Mouse (Mus musculus) kidney, postnatal 4 days (tissue): ENCODE results near the gene Fst.

Source experiments
- DNase-seq, 2 experiments: peaks; one replicate each; pipeline ENCODE4 v3.0.0; 2021; ENCODE audit warnings: mixed read lengths in 2 of 2

Fst gene

GRCm38 (mm10) chr13:114458886-114459700 is at the start of gene Fst:
Gene Fst (minus strand): TSS chr13:114458951.
- DNase-seq = peak; percentile 34 to 42

DNA sequence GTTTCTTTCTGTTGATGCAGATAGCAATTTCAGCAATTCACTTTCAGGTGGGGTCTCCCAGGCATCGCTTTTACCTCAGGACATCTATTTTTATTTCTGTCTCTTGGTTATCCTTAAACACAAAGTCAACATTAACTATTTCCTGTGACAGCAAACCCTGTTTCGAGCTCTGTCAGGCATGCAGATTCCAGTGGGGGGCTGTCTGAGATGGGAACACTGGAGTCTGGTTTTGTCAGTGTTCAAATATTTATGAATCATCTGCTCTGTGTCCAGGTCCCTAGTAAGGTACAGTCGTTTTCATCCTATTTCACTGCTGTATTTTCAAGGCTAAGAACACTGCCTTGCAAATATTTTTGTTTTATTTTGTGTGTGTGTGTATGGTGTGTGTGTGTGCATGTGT is 35.1 kb upstream of the Fst start:
- no peak for DNase-seq

DNA sequence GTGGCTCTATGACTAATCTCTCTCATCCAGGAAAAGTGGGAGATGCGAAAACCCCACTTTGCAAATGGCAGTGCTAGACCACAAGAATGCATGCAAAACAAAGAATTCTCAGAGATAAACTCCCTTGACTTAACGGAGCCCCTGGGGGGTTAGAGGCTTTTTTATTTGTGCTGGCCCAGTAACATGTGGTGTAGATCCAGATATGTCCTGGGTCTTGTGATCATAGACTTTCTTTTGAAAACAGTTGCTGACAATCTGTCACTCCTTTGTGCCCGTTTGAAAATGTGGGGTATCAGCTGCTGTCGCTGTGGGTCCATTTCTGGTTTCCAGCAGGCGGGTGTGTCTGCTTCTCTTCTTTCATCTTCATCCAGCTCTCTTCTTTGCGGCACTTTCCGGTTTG is 29.4 kb upstream of the Fst start:
- no peak for DNase-seq

GRCm38 (mm10) chr13:114478329-114478728 is 19.6 kb upstream of the Fst start:
- DNase-seq = no peak

DNA sequence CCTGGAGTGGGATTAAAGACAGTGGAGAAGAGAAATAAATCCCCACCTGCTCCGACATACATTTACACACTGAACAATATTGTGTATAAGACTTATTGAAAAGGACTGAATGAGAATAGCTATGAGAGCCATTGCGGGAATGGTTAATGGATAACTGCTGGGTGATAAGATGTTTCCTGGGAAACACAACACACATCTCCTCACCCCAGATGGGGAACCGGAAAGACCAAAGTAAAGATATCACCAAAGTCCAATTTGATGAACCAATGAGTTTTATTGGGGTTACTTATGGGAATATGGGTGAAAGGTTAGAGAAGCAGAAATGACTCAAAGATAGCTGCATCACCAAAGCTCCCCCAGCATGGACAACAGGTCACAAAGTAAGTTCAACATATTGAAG is 11.2 kb upstream of the Fst start:
- DNase-seq = no peak

GRCm38 (mm10) chr13:114466269-114466919 is 7.6 kb upstream of the Fst start:
- DNase-seq = no peak

DNA sequence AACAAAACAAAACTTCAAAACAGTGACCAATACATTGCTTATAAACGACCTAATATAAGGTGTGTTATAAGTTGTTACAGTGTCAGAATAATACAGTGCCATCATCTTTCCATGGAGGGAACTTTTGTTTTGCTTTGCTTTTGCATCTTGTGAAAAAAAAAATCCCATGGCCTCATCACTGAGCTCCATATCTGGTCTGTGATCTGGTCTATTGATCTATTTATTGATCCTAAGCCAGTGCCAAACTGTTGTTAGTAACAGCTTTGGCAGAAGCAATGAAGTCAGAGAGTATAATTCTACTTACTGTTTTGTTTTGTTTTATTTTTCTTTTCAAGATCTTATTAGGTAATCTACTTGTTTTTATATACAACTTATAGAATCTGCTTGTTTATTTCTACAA is 6.6 kb upstream of the Fst start:
- DNase-seq = no peak

GRCm38 (mm10) chr13:114464824-114465223 is 6.1 kb upstream of the Fst start:
- DNase-seq = no peak

GRCm38 (mm10) chr13:114462548-114463408 is 4.0 kb upstream of the Fst start:
- no peak for DNase-seq

- peak; percentile 36 to 54 for DNase-seq
These were observed 1.6 kb upstream of the Fst start for GRCm38 (mm10) chr13:114460306-114460892.

- DNase-seq = no peak
These were observed 980 bp upstream of the Fst start for GRCm38 (mm10) chr13:114459701-114460160.

GRCm38 (mm10) chr13:114458291-114458885 is 363 bp downstream of the Fst start:
- DNase-seq = peak; percentile 56 to 69

DNA sequence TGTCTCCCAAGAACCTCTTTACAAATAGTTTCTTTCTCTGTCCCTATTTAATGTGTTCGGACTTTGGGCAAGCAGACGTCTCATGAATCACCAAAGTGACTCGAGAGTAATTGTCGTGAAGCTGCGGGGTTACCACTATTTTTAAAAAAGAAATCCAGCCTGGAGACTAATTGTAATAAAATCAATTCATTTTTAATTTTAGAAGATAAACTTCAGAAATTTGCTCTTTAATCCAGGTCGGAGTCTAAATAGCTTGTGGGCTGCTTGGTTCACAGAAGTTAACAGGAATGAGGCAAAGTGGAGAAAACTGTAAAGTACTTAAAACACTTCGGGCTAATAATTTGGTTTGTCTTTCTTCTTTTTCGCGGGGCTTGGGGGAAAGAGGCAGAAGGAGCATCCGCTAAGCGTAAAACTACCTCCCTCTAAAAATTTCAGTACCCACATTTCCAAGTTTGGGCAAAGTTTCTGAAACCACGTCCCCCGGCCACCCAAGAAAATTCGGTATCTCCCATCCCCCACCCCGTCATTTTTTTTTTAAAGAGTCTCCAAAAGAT is 1.1 kb downstream of the Fst start:
- peak in 1 of 2 experiments; percentile 3 for DNase-seq

DNA sequence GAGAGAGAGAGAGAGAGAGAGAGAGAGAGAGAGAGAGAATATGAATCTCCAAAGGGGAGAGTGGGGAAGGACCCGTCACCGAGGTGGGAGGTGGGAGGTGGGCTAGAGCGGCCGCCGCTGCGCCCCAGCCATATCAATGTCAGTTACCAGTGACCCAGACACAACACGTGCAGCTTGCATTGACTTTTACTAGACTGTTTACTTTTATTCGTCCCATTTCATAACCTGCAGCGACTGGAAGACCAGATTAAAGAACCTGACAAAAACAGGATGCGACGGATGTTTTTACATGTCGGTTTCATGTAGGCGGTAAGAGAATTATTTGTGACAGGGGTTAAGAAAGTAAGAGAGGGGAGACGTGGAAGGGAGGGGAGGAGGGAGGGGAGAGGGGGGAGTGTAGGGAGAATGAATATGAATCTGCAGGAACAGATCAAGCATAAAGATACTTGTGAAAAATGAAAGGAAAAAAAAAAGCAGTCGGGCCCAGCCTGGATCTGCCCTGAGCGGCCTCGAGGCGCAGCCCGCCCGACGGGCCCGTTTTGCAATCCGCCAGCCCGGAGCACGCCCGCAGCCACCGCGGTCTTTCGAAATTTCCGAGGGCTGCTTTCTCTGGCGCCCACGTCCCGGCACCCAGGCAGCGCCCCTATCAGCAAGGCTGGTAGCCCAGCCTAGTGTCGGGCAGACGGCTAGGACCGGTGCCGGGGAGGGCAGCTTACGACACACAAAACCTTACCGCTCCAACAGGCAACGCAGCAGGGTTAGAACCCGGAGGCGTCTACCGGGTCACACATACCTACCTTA is 1.8 kb downstream of the Fst start:
- peak; percentile 27 to 51 for DNase-seq

DNA sequence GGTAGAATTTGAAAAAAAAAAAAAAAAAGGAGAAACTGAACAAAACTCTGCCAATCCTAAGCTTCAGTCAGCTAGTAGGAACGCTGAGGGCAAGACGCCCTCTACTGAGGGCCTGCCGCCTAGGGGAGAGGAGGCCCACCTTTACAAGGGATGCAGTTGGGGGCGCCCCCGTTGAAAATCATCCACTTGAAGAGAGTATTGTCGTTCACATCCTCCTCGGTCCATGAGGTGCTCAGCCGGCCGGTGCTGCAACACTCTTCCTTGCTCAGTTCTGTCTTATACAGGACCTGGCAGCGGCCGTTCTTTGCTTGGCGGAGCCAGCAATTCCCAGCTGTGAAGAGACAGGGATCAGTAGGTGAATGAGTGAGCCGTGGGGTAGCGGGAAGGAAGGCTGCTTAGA is 2.5 kb downstream of the Fst start:
- DNase-seq = peak; percentile 25 to 56

DNA sequence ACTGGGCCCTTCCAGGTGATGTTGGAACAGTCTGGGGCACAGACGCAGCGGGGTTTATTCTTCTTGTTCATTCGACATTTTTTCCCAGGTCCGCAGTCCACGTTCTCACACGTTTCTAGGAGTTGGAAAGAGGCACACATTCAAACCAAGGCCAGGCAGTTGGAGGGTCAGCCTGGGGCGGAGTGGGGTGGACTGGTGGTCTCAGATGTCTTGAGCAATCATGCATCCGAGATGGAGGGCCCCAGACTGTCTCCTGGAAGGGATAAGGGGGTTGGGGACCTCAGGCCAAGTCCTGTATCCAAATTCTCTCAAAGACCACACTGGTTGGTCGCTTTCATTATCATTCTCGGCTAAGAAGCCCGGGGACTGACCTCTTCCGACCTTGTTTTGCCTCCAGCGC is 3.0 kb downstream of the Fst start:
- DNase-seq = peak in 1 of 2 experiments; percentile 6

- DNase-seq = no peak
These were observed 11.5 kb downstream of the Fst start for GRCm38 (mm10) chr13:114447213-114447612.

DNA sequence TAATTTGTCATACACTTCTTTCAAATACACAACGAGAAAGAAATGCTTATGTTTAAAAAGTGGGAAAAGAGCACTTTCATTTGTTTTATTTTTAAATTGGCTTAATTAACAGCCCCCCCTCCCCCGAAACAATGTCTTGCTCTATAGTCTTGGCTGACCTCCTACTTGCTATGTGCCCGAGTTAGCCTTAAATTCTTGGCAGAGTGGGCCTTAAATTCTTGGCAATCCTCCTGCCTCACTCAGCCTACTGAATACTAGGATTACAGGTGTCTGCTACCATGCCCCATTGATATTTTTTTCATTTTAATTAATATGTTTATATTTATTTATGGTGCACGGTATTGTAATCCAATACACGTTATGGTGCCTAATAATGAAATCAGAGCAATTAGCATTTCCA is 26.3 kb downstream of the Fst start:
- DNase-seq = no peak

GRCm38 (mm10) chr13:114425230-114425629 is 33.5 kb downstream of the Fst start:
- no peak for DNase-seq

DNA sequence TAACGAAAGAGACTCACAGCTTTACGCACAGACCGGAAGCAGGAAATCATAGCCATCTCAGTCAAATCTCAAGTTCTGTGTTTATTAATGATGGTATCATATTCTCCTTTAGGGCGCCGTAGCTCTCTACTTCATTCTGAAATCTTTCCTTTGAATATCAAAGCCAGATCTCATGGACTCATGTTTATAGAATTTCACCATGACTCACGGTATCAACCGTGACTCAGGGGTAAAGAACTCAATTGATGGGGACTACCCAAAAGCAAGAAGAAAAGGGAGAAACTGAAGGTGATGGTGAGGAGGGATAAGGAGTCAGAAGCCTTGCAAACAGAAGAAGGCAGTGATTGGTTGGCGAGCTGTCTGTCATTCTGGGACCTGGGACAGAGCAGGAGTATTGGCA is 38.5 kb downstream of the Fst start:
- DNase-seq = no peak

DNA sequence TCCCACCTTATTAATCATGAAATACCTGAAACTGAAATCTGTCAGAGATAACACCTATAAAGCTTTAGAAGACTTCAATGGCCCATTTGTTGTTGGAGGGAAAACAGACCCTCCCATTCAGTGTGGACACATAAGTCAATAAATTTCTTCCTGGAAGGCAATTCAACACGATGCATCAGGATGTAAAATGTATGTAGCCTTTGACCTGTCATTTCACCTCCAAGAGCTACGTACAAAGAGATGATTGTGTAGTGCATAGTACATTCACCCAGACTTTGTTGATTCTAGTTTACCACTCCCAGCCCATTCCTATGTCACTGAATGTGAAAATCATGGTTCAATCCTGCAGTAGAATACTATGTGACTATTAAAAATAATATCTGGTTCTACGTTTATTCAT is 39.4 kb downstream of the Fst start:
- DNase-seq = no peak
